Mouse (Mus musculus) ES-E14 (cell line): Measurements from ENCODE around the gene Gm27027.
A peak's percentile ranks its signal among the peaks of the same experiment; 100 is the strongest.

Experiments
- CHD2 ChIP-seq: IDR thresholded peaks from 2 replicates; pipeline ENCODE4 v1.6.1; 2014; ENCODE audit warnings: mild to moderate bottlenecking, low read depth, low read length, inconsistent platforms
- HCFC1 ChIP-seq: IDR thresholded peaks from 2 replicates; pipeline ENCODE4 v1.6.1; 2012; ENCODE audit warnings: low read length, inconsistent platforms, borderline replicate concordance; ENCODE audit not compliant: insufficient read depth
- MAFK ChIP-seq: IDR thresholded peaks from 2 replicates; pipeline ENCODE4 v1.6.1; 2014; ENCODE audit warnings: mild to moderate bottlenecking, low read depth, low read length, inconsistent platforms; ENCODE audit not compliant: insufficient read depth
- ZC3H11A ChIP-seq: IDR thresholded peaks from 2 replicates; pipeline ENCODE4 v1.6.1; 2012; ENCODE audit warnings: low read depth, mild to moderate bottlenecking, inconsistent platforms, low read length, borderline replicate concordance
- ZNF384 ChIP-seq: IDR thresholded peaks from 2 replicates; pipeline ENCODE4 v1.6.1; 2012; ENCODE audit warnings: low read depth, low read length, inconsistent platforms

GRCm38 (mm10) chr2:94035428-94036331, 39.5 kb upstream of the Gm27027 start:
- TF ChIP-seq ZC3H11A: peak; percentile 83; the same call in 1 of the 2 replicates
- no peak for TF ChIP-seq ZNF384
- TF ChIP-seq CHD2: no peak
- TF ChIP-seq MAFK: no peak
- TF ChIP-seq HCFC1: no peak
